Mouse (Mus musculus) T-helper 1 cell (primary cell): ENCODE data around the gene Ttll13.

ENCODE experiments used
- in situ Hi-C: fragments of 300-600 bp; cut with MboI, MseI; formaldehyde crosslinking; loops from one replicate; pipeline ENCODE4 v1.15.1; 2025; ENCODE audit warnings: high pct_unique_total_duplicates

The Ttll13 gene

GRCm38 (mm10) chr7:80261372-80261990, 15.3 kb downstream of the Ttll13 start:
- in situ Hi-C loops = no loop called here

- in situ Hi-C loops = no loop called here
These were observed 18.4 kb downstream of the Ttll13 start for GRCm38 (mm10) chr7:80264606-80265005.

GRCm38 (mm10) chr7:80267764-80268163, 21.6 kb downstream of the Ttll13 start:
- in situ Hi-C loops = no loop called here

- in situ Hi-C loops = no loop called here
These were observed 22.9 kb downstream of the Ttll13 start, which contains the start of gene Vps33b for GRCm38 (mm10) chr7:80268897-80269750. Gene Vps33b (plus strand): TSS chr7:80269649.

GRCm38 (mm10) chr7:80269751-80270255, 23.6 kb downstream of the Ttll13 start:
- in situ Hi-C loops = no loop called here

GRCm38 (mm10) chr7:80273456-80273855, 27.3 kb downstream of the Ttll13 start:
- in situ Hi-C loops = no loop called here

DNA sequence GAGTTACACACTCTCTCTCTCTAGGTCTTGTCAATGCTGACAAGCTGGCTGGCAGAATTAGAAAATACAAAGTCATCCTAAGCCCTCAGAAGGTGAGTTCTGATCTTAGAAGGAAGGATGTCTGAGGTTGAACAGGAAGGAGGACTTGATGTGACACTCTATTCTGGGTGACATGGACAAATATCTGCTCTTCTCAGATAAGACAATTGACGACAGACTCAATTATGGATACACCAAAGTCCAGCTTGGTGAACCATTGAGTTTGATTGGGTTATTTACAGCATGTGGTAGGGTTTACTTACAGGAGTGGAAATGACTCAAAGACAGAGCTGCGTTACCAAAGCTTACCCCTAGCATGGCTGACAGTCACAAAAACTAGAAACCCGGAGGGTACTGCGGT, 30.2 kb downstream of the Ttll13 start:
- in situ Hi-C loops = no loop called here

DNA sequence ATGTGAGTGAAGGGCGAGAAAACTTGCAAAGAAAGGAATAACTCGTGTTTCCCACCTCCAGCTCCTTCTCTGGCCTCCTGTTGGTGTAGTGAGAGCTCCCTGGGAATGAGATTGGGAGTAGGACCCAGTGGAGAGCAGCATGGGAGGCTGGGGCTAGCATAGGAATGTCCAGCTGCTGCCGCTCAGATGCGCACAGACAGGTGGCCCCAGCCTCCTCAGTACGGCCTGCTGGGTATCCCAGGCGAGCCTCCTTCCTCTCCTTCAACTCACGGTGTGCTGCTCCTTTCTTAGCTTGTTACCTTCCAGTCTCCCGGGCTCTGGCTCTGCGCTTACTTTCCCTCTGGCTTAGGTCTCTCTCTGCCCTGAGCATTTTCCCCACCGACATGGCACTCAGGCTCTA, 33.9 kb downstream of the Ttll13 start:
- in situ Hi-C loops = no loop called here

- in situ Hi-C loops = no loop called here
These were observed 34.8 kb downstream of the Ttll13 start for GRCm38 (mm10) chr7:80280998-80281397.

DNA sequence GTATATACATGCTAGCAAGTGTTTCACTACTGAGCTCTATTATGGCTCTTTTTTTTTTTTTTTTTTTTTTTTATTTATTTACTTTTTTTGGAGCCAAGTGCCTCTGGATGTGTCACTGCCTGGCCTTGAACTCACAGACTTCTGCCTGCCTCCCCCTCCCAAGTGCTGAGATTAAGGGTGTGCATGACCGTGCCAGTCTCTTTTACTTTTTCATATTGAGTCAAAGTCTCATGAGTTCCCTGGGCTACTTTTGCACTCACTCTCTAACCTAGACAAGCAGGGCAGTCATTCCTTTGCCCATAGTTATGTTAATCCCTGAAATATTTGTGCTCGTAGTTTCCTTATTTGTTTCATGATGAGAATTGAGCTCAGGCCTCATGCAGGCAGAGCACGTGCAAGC, 35.5 kb downstream of the Ttll13 start:
- in situ Hi-C loops = no loop called here

GRCm38 (mm10) chr7:80283226-80283918, 37.2 kb downstream of the Ttll13 start:
- in situ Hi-C loops = no loop called here

GRCm38 (mm10) chr7:80284391-80284790, 38.2 kb downstream of the Ttll13 start:
- in situ Hi-C loops = no loop called here

- in situ Hi-C loops = no loop called here
These were observed 39.5 kb downstream of the Ttll13 start for GRCm38 (mm10) chr7:80285725-80286124.

DNA sequence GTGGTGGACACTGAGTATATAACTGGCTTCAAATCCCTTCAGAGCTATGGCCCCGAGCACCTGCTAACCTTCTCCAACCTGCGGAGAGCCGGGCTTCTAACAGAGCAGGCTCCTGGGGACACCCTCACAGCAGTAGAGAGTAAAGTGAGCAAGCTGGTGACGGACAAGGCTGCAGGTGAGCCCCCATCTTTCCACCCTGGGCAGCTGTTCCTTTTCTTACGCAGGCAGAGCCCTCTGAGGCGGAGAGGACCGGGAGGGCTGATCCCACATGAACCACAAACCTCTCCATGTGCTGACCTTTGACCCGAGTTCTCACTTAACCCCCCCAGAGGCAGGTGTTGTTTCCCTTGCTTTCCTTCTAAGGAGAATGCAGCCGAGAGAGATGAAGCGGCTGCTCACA, 41.6 kb downstream of the Ttll13 start:
- in situ Hi-C loops = no loop called here

DNA sequence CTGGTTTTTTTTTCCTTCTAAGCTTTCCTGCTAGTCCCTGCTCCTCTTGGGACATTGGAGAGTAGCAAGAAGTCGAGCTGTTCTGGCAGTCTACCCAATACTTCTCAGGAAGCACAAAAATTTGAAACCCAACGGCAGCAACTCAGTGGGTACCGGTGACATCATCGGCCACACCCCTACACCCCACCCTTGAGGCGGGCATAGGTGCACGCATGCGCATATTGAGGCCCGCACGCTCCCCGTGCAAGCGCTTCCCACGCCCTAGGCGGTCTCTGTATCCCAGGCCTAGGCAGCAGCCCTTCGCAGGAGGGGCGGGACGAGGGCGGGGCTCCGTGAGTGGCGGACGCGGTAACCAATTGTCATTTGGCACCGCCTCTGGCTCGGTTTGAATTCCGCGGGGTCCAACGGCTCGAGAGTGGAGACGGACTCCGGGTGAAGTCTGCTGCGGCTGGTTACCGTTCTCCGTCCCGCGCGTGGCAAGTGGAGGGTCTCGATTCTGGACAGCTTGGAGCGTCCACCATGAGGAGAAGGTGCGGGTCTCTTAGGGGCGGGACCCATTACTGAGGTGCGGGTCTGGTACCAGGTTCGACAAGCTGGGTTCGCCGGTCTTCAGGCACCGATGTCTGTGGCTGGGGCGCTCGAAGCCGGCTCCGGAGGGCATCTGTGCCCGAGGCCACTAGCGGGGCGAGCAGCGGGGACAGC, 48.0 kb downstream of the Ttll13 start, which contains the start of gene Prc1:
Gene Prc1 (plus strand): TSS at position 389 of the 702 bp plus-strand sequence.
- in situ Hi-C loops = no loop called here

GRCm38 (mm10) chr7:80294764-80295648, 48.8 kb downstream of the Ttll13 start:
- in situ Hi-C loops = no loop called here

DNA sequence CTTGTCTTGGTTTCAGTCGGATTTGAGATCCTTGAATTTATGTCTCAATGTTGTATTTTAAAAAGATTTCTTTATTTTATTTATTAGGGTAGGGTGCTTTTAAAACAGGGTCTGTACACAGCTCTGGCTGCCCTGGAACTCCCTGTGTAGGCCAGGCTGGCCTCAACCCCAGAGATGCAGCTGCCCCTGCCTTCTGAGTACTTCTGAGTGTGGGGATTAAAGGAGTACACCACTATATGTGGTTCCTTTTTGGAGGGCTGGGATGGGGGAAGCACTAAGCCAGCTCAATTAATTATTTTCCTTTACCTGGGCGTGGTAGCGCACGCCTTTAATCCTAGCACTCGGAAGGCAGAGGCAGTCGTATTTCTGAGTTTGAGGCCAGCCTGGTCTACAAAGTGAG, 50.3 kb downstream of the Ttll13 start:
- in situ Hi-C loops = no loop called here

- in situ Hi-C loops = no loop called here
These were observed 50.9 kb downstream of the Ttll13 start for GRCm38 (mm10) chr7:80297041-80297440.

DNA sequence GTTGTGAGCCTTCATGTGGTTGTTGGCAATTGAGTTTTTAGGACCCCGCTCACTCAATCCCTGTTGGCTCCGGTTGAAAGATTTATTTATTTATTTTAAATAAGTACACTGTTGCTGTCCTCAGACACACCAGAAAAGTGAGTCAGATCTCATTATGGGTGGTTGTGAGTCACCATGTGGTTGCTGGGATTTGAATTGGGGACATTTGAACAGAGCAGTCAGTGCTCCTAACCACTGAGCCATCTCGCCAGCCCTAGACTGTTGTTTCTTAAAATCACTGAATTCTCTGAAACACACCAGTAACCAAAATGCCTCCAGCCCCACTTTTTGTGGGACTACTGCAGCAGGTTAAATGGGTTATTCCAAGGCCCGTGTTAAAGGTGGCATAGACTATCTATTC, 52.6 kb downstream of the Ttll13 start:
- in situ Hi-C loops = no loop called here

GRCm38 (mm10) chr7:80299568-80299967, 53.4 kb downstream of the Ttll13 start:
- in situ Hi-C loops = no loop called here

- in situ Hi-C loops = no loop called here
These were observed 55.3 kb downstream of the Ttll13 start for GRCm38 (mm10) chr7:80301522-80301921.
